Mouse (Mus musculus) embryonic fibroblast, embryonic 13.5 days (primary cell): ENCODE measurements around the gene Bmyc.

Source experiments
- CTCF ChIP-seq: IDR thresholded peaks from 2 replicates; pipeline ENCODE4 v1.5.1; 2011; ENCODE audit warnings: mild to moderate bottlenecking, control low read depth, low read length, moderate library complexity, borderline replicate concordance; ENCODE audit not compliant: insufficient read depth
- POLR2A ChIP-seq: IDR thresholded peaks from 2 replicates; pipeline ENCODE4 v1.6.1; 2011; ENCODE audit warnings: low read depth, mild to moderate bottlenecking, control low read depth, low read length, moderate library complexity

DNA sequence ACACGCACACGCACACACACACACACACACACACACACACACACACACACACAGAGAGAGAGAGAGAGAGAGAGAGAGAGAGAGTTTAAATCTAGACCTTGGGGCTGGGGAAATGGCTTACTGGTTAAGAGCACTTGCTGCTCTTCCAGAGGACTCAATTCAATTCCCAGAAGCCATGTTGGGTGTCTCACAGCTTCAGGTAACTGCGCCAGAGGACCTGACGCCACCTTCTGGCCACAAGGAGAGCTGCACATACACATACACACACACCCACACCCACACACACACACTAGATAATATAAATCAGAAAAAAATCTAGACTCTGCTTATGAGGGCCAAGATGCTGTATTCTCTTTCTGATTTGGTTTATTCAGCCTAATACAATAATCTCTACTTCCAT lies 19.6 kb upstream of the Bmyc start:
- TF ChIP-seq POLR2A (no peak), CTCF (no peak)
